Mouse (Mus musculus) erythroblast, embryonic 14.5 days (primary cell): ENCODE data around the gene Foxn3.

Source experiments
- GATA1 ChIP-seq: IDR thresholded peaks from 2 replicates; pipeline ENCODE4 v1.6.1; 2012; ENCODE audit warnings: low read length, inconsistent platforms, mixed read lengths
- TAL1 ChIP-seq: IDR thresholded peaks from 3 replicates; pipeline ENCODE4 v1.6.1; 2012; ENCODE audit warnings: low read length, inconsistent platforms, mixed read lengths

DNA sequence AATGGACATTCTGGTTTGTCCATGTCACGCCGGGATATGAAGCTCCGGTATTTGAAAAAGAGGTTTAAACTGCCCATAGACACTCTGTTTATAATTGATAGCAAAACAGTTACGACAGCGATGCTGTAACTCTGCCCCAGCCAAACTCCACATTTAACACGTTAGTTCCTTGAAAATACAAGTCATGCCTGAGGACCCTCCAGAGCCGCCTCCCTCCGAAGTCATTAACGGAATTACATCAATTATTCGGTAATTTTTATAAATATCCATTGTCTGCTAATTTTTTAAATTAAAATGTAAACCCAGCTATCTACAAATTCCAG is 554 bp downstream of the Foxn3 start:
- no peak for TF ChIP-seq GATA1
- no peak for TF ChIP-seq TAL1
